Mouse (Mus musculus): ENCODE results near the gene Gm8127. TPM values are rescaled to one million over a fixed set of nuclear protein-coding genes. Genes with fewer than 3 reads are reported as not detected.
"Not testable (repeated sequence)": the region's sequence is repeated elsewhere in the genome, so short reads cannot be mapped to it uniquely, and the experiment has no call there.

Gm8127 gene
- polyA plus RNA-seq, 1 experiment from 2014 or later, result not detected

GRCm38 (mm10) chr14:43263421-43263820, 30.2 kb downstream of the Gm8127 start:
- ATAC-seq (ENCODE audit: insufficient read depth, low FRiP score, low read depth); H3K36me3 ChIP-seq: not testable (repeated sequence)
- 84% methylated on average over 3 of the region's 3 CpGs for WGBS

GRCm38 (mm10) chr14:43258349-43258748, 35.3 kb downstream of the Gm8127 start, which contains the start of gene Gm8126:
Gene Gm8126 (plus strand): TSS chr14:43258649.
- WGBS, result 97% methylated on average over 3 of the region's 4 CpGs
- H3K27ac ChIP-seq; H3K27me3 ChIP-seq (replicated peaks); H3K4me3 ChIP-seq (replicated peaks); H3K36me3 ChIP-seq; H3K4me2 ChIP-seq; H3K9me3 ChIP-seq; H3K9ac ChIP-seq; ATAC-seq (ENCODE audit: insufficient read depth, low FRiP score, low read depth); H3K4me1 ChIP-seq: not testable (repeated sequence)

More at GRCm38 (mm10) chr14:43263421-43263820, 30.2 kb downstream of the Gm8127 start:
- not testable (repeated sequence) for H3K9me3 ChIP-seq; H3K4me3 ChIP-seq (replicated peaks); H3K27me3 ChIP-seq (replicated peaks); H3K27ac ChIP-seq; H3K9ac ChIP-seq; H3K4me2 ChIP-seq; H3K4me1 ChIP-seq

- H3K4me3 ChIP-seq (replicated peaks); H3K27ac ChIP-seq; H3K27me3 ChIP-seq (replicated peaks); H3K4me1 ChIP-seq; H3K9me3 ChIP-seq; ATAC-seq (ENCODE audit: insufficient read depth, low FRiP score, low read depth); H3K9ac ChIP-seq; H3K4me2 ChIP-seq; H3K36me3 ChIP-seq: not testable (repeated sequence)
- 69% methylated on average over 1 of the region's 1 CpGs for WGBS
These were observed 37.1 kb downstream of the Gm8127 start for GRCm38 (mm10) chr14:43256511-43256910.

- H3K27ac ChIP-seq; H3K4me1 ChIP-seq; H3K36me3 ChIP-seq; H3K4me2 ChIP-seq; H3K4me3 ChIP-seq (replicated peaks); ATAC-seq (ENCODE audit: insufficient read depth, low FRiP score, low read depth); H3K9me3 ChIP-seq; H3K9ac ChIP-seq; H3K27me3 ChIP-seq (replicated peaks): not testable (repeated sequence)
- 28% methylated on average over 5 of the region's 6 CpGs for WGBS
These were observed 42.9 kb downstream of the Gm8127 start for GRCm38 (mm10) chr14:43250549-43251253.

GRCm38 (mm10) chr14:43249611-43250170, 43.9 kb downstream of the Gm8127 start:
- WGBS, result 17% methylated on average over 10 of the region's 12 CpGs
- not testable (repeated sequence) for H3K9me3 ChIP-seq; H3K4me2 ChIP-seq; H3K36me3 ChIP-seq; H3K4me1 ChIP-seq; ATAC-seq (ENCODE audit: insufficient read depth, low FRiP score, low read depth); H3K27ac ChIP-seq; H3K27me3 ChIP-seq (replicated peaks); H3K9ac ChIP-seq; H3K4me3 ChIP-seq (replicated peaks)

Other genes with a start within 250 kb of the Gm8127 start
- not detected in 2 replicates for gene Gm8094, start 217.2 kb downstream of the Gm8127 start, polyA plus RNA-seq (2015; fragmentation: Nextera tagmentation; extraction: Ambion mirVana)
- gene Gm8104, start 193.2 kb downstream of the Gm8127 start, polyA plus RNA-seq (2015; fragmentation: Nextera tagmentation; extraction: Ambion mirVana), result not detected in 2 replicates
- not detected in 2 replicates for gene Gm7233, start 114.0 kb downstream of the Gm8127 start, polyA plus RNA-seq (2015; fragmentation: Nextera tagmentation; extraction: Ambion mirVana)
- gene Gm8122, start 58.5 kb downstream of the Gm8127 start, polyA plus RNA-seq (2015; fragmentation: Nextera tagmentation; extraction: Ambion mirVana), result not detected in 2 replicates
- gene Gm8126, start 35.2 kb downstream of the Gm8127 start, polyA plus RNA-seq (2015; fragmentation: Nextera tagmentation; extraction: Ambion mirVana), result not detected in 2 replicates
- not detected in 2 replicates for gene Gm9732, start 18.8 kb downstream of the Gm8127 start, polyA plus RNA-seq (2015; fragmentation: Nextera tagmentation; extraction: Ambion mirVana)
- not detected in 2 replicates for gene 1700001F09Rik, start 54.0 kb upstream of the Gm8127 start, polyA plus RNA-seq (2015; fragmentation: Nextera tagmentation; extraction: Ambion mirVana)
- gene Gm8138, start 122.5 kb upstream of the Gm8127 start, polyA plus RNA-seq (2015; fragmentation: Nextera tagmentation; extraction: Ambion mirVana), result not detected in 2 replicates
- gene Gm5799, start 249.7 kb upstream of the Gm8127 start, polyA plus RNA-seq (2015; fragmentation: Nextera tagmentation; extraction: Ambion mirVana), result not detected in 2 replicates

Data from stomach, embryonic 15.5 days (tissue).